Mouse (Mus musculus) midbrain, embryonic 13.5 days (tissue): ENCODE measurements at regions not wholly inside any gene's neighbourhood (a gene's known extent, or its start where the extent isn't known, plus 50 kb on each side); places are given as distances from the start of the nearest gene placed in this dataset.

Experiments used
- ATAC-seq: fragments of 200-750 bp; cut with Nextera tagmentation; 2 replicates; pipeline ENCODE4 v1.8.0; 2017; ENCODE audit warnings: mild to moderate bottlenecking, moderate TSS enrichment, moderate library complexity
- H3K27ac ChIP-seq: fragments of 300-500 bp; sonication (generic); 2 replicates; pipeline ENCODE4 v1.5.1; 2015; ENCODE audit warnings: inconsistent platforms, mild to moderate bottlenecking, moderate library complexity
- H3K27me3 ChIP-seq: fragments of 300-500 bp; sonication (generic); 2 replicates; pipeline ENCODE4 v1.6.1; 2015; ENCODE audit warnings: mild to moderate bottlenecking, inconsistent platforms
- H3K36me3 ChIP-seq: fragments of 300-500 bp; sonication (generic); 2 replicates; pipeline ENCODE4 v1.6.1; 2015; ENCODE audit warnings: mild to moderate bottlenecking, inconsistent platforms
- H3K4me1 ChIP-seq: fragments of 300-500 bp; sonication (generic); replicated peaks from 2 replicates; pipeline ENCODE4 v1.6.1; 2015; ENCODE audit warnings: inconsistent platforms
- H3K4me2 ChIP-seq: fragments of 300-500 bp; sonication (generic); replicated peaks from 2 replicates; pipeline ENCODE4 v1.6.1; 2015; ENCODE audit warnings: moderate library complexity, mild to moderate bottlenecking, inconsistent platforms
- H3K4me3 ChIP-seq: fragments of 300-500 bp; sonication (generic); replicated peaks from 2 replicates; pipeline ENCODE4 v1.5.1; 2015; ENCODE audit warnings: mild to moderate bottlenecking, inconsistent platforms
- H3K9ac ChIP-seq: fragments of 300-500 bp; sonication (generic); replicated peaks from 2 replicates; pipeline ENCODE4 v1.6.1; 2015; ENCODE audit warnings: mild to moderate bottlenecking, inconsistent platforms
- H3K9me3 ChIP-seq: fragments of 300-500 bp; sonication (generic); 2 replicates; pipeline ENCODE4 v1.6.1; 2016; ENCODE audit warnings: mild to moderate bottlenecking, inconsistent platforms
- WGBS: fragments of 180-500 bp; shearing (Covaris S2); methylation state at CpG from one replicate; pipeline ENCODE4 v1.1.7; 2015; 5-methylcytosine and 5-hydroxymethylcytosine counted together

DNA sequence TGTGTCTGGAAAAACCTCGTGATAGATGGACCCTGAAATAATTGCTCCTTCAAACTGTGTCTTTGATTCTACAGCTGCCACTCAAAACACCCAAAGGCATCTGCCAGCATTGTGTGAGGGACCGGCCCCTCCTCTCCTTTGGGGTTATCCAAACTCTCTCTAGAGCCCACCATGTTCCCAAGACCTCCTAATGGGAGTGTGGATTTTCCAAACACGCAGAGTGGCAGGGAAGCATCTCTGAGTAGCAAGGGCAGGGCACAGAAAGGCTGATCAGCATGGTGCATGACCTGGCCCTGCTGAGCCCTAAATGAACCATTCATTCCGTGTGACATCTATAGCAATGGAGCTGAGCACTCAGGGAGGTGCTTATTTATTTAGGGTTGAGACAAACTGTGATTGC is 186.1 kb upstream of the Ctnna2 start:
- H3K27me3 ChIP-seq, result no peaks in the 10 kb centered on the region
- H3K36me3 ChIP-seq, result no peaks in the 10 kb centered on the region
- no peak overlapping the region for H3K9ac ChIP-seq
- H3K4me2 ChIP-seq, result no peak overlapping the region
- 5% methylated on average over 4 of the region's 4 CpGs for WGBS
- peak; percentile 91 for ATAC-seq
- no peaks in the 10 kb centered on the region for H3K9me3 ChIP-seq
- H3K4me1 ChIP-seq, result peaks cover 9% of the 10 kb centered on the region; the same call in 1 of the 2 replicates
- no peak overlapping the region for H3K27ac ChIP-seq
- H3K4me3 ChIP-seq, result no peak overlapping the region
